Mouse (Mus musculus) heart, postnatal 0 days (tissue): ENCODE results near the gene Psmc3.
A peak's percentile ranks its signal among the peaks of the same experiment; 100 is the strongest.

Source experiments
- CTCF ChIP-seq: IDR thresholded peaks from 2 replicates; pipeline ENCODE4 v1.5.1; 2016; ENCODE audit warnings: antibody characterized with exemption, control low read depth, low read depth
- EP300 ChIP-seq: IDR thresholded peaks from 2 replicates; pipeline ENCODE4 v1.6.1; 2016; ENCODE audit warnings: antibody characterized with exemption, low read depth

DNA sequence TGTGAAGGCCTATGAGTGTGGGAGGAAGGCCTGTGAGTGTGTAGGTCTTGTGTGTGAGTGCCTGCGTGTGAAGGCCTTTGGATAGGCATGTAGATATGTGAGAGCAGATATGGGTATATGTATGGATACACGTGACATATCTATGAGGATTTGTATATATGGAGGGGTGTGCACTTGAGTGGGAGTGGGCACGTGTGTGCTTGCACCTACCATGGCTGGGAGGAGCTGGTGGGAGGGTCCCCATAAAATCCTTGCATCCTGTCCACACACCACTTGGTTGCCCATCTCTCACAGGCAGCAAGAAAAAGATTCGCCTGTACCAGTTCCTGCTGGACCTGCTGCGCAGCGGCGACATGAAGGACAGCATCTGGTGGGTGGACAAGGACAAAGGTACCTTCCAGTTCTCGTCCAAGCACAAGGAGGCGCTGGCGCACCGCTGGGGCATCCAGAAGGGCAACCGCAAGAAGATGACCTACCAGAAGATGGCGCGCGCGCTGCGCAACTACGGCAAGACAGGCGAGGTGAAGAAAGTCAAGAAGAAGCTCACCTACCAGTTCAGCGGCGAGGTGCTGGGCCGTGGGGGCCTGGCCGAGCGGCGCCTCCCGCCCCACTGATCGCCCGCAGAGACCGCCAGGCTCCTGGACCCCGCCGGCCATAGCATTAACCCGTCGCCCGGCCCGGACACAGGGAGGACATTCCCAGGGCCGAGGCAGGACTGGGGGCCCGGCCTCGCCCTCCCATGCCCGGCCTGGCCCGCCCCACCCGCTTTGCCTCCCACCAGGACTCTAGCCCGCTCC is 61.2 kb downstream of the Psmc3 start:
- TF ChIP-seq CTCF (peak; percentile 100), EP300 (peak; percentile 28; the same call in 1 of the 2 replicates)
